Mouse (Mus musculus): ENCODE data around the gene St5. TPM values are rescaled to one million over a fixed set of nuclear protein-coding genes. Genes with fewer than 3 reads are reported as not detected.
A peak's percentile ranks its signal among the peaks of the same experiment; 100 is the strongest.

The St5 gene
- polyA plus RNA-seq, 1 experiment: 32.0 TPM

GRCm38 (mm10) chr7:109614939-109615338 is 88.5 kb downstream of the St5 start:
- DNase-seq (ENCODE audit: low read depth, low spot score): no peak
- WGBS: 8% methylated on average over 4 of the region's 4 CpGs

- DNase-seq (ENCODE audit: low read depth, low spot score): no peak
- WGBS: 23% methylated on average over 5 of the region's 5 CpGs
These were observed 89.8 kb downstream of the St5 start for GRCm38 (mm10) chr7:109613531-109614021.

- DNase-seq (ENCODE audit: low read depth, low spot score): no peak
- 80% methylated on average over 3 of the region's 3 CpGs for WGBS
These were observed 90.4 kb downstream of the St5 start for GRCm38 (mm10) chr7:109613051-109613450.

GRCm38 (mm10) chr7:109612531-109612930 is 90.9 kb downstream of the St5 start:
- no peak for DNase-seq (ENCODE audit: low read depth, low spot score)
- WGBS: 74% methylated on average over 2 of the region's 2 CpGs

- no peak for DNase-seq (ENCODE audit: low read depth, low spot score)
- WGBS: 67% methylated on average over 2 of the region's 2 CpGs
These were observed 93.1 kb downstream of the St5 start for GRCm38 (mm10) chr7:109610348-109610747.

- DNase-seq (ENCODE audit: low read depth, low spot score): no peak
- WGBS: 82% methylated on average over 6 of the region's 6 CpGs
These were observed 93.7 kb downstream of the St5 start for GRCm38 (mm10) chr7:109609565-109610345.

GRCm38 (mm10) chr7:109608831-109609230 is 94.6 kb downstream of the St5 start:
- no peak for DNase-seq (ENCODE audit: low read depth, low spot score)

GRCm38 (mm10) chr7:109606994-109607610 is 96.3 kb downstream of the St5 start:
- WGBS: 74% methylated on average over 7 of the region's 7 CpGs

More at GRCm38 (mm10) chr7:109608831-109609230, 94.6 kb downstream of the St5 start:
- 89% methylated on average over 6 of the region's 6 CpGs for WGBS

GRCm38 (mm10) chr7:109602562-109602961 is 100.8 kb downstream of the St5 start:
- peak; percentile 96 for DNase-seq (ENCODE audit: low read depth, low spot score)
- WGBS: 33% methylated on average over 5 of the region's 5 CpGs

More at GRCm38 (mm10) chr7:109606994-109607610, 96.3 kb downstream of the St5 start:
- DNase-seq (ENCODE audit: low read depth, low spot score): no peak

GRCm38 (mm10) chr7:109602022-109602421 is 101.4 kb downstream of the St5 start:
- no peak for DNase-seq (ENCODE audit: low read depth, low spot score)

GRCm38 (mm10) chr7:109600702-109601101 is 102.7 kb downstream of the St5 start:
- WGBS: 9% methylated on average over 3 of the region's 3 CpGs
- peak; percentile 88 for DNase-seq (ENCODE audit: low read depth, low spot score)

- no peak for DNase-seq (ENCODE audit: low read depth, low spot score)
- 54% methylated on average over 4 of the region's 4 CpGs for WGBS
These were observed 103.4 kb downstream of the St5 start for GRCm38 (mm10) chr7:109599998-109600397.

GRCm38 (mm10) chr7:109594845-109595531 is 108.4 kb downstream of the St5 start:
- WGBS: 63% methylated on average over 2 of the region's 2 CpGs

GRCm38 (mm10) chr7:109593992-109594391 is 109.4 kb downstream of the St5 start:
- DNase-seq (ENCODE audit: low read depth, low spot score): no peak

More at GRCm38 (mm10) chr7:109594845-109595531, 108.4 kb downstream of the St5 start:
- no peak for DNase-seq (ENCODE audit: low read depth, low spot score)

GRCm38 (mm10) chr7:109592184-109592583 is 111.2 kb downstream of the St5 start:
- 10% methylated on average over 4 of the region's 4 CpGs for WGBS
- no peak for DNase-seq (ENCODE audit: low read depth, low spot score)

GRCm38 (mm10) chr7:109590576-109590975 is 112.8 kb downstream of the St5 start:
- 46% methylated on average over 2 of the region's 2 CpGs for WGBS
- DNase-seq (ENCODE audit: low read depth, low spot score): no peak

GRCm38 (mm10) chr7:109588990-109589389 is 114.4 kb downstream of the St5 start:
- 78% methylated on average over 6 of the region's 6 CpGs for WGBS
- no peak for DNase-seq (ENCODE audit: low read depth, low spot score)

GRCm38 (mm10) chr7:109588145-109588544 is 115.3 kb downstream of the St5 start:
- 57% methylated on average over 8 of the region's 8 CpGs for WGBS

GRCm38 (mm10) chr7:109584467-109584866 is 118.9 kb downstream of the St5 start:
- 47% methylated on average over 1 of the region's 1 CpGs for whole genome bisulfite sequencing
- no peak for DNase-seq (ENCODE audit: low read depth, low spot score)

More at GRCm38 (mm10) chr7:109588145-109588544, 115.3 kb downstream of the St5 start:
- no peak for DNase-seq (ENCODE audit: low read depth, low spot score)

- no peak for DNase-seq (ENCODE audit: low read depth, low spot score)
- WGBS: 82% methylated on average over 4 of the region's 4 CpGs
These were observed 122.9 kb downstream of the St5 start for GRCm38 (mm10) chr7:109580489-109580888.
